In the genomic region with DNA sequence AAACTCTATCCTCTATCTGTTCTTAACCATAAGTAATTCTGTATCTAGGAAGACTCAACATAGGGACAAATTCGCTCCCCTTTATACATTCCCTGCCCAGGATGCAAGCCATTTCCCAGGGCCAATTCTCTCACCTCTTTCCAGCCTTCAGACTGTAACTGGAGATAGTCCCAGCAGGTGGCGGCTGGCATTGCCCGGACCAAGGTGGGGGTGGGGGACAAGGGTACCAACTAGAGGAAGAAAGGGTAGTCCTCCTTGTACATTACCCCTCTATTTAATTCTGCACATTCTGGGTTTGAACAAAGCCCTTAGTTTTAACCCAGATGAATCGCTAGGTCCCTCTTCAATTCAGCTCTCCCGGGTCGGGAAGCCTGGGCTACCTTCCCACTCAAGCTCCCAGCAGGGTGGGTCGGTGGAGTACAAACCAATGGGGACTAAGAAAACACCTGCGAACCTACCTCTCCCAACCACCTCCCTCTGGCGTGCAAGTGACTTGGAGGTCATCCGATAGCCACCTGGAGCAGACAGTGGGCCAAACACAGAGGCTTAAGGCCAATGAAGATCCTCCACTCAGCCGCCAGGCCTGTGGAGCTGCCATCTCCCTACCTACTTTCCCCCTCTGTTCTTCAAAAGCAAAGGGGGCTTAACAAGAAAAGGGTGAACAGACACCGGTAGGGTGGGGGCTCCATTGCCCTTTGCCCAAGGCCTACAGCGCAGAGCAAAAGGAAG, we compare ENCODE assay signal across 8 mouse cellular contexts. TPM values are rescaled to one million over a fixed set of nuclear protein-coding genes. Genes with fewer than 3 reads are reported as not detected.
DNase-seq lines count a peak whose midpoint lies in the region; ATAC-seq and TF ChIP-seq lines count a peak whose summit lies in the region.

No protein-coding gene starts in this region.

- no peak for ATAC-seq in hindbrain, embryonic 14.5 days (ENCODE audit: low FRiP score)
- no peak for ATAC-seq in lung, postnatal 0 days

- peak overlapping the region; percentile 93 for H3K4me2 ChIP-seq in hindbrain, embryonic 14.5 days (replicated peaks)
- peak overlapping the region; percentile 92 for H3K4me2 ChIP-seq in lung, postnatal 0 days (replicated peaks; ENCODE audit: low read depth, low read length)

- H3K36me3 ChIP-seq in hindbrain, embryonic 14.5 days (replicated peaks; ENCODE audit: control insufficient read depth, insufficient read depth): peaks cover 34% of the 10 kb centered on the region
- H3K36me3 ChIP-seq in lung, postnatal 0 days (ENCODE audit: insufficient read depth, low read length): peaks cover 6% of the 10 kb centered on the region; the same call in 1 of the 2 replicates

- TF ChIP-seq CTCF in lung, postnatal 0 days (IDR thresholded peaks at IDR 0.05): peak; percentile 37

- WGBS in hindbrain, embryonic 14.5 days: 19% methylated on average over 13 of the region's 13 CpGs
- 14% methylated on average over 13 of the region's 13 CpGs for WGBS in lung, postnatal 0 days

- no peak overlapping the region for H3K27ac ChIP-seq in hindbrain, embryonic 14.5 days
- H3K27ac ChIP-seq in lung, postnatal 0 days (ENCODE audit: low read length): peak overlapping the region; percentile 90

- H3K9me3 ChIP-seq in hindbrain, embryonic 14.5 days (ENCODE audit: control insufficient read depth, low read length): no peaks in the 10 kb centered on the region
- no peaks in the 10 kb centered on the region for H3K9me3 ChIP-seq in lung, postnatal 0 days (ENCODE audit: low read length)

- H3K4me3 ChIP-seq in hindbrain, embryonic 14.5 days (replicated peaks; ENCODE audit: low read length): peak overlapping the region; percentile 85
- peak overlapping the region; percentile 85 for H3K4me3 ChIP-seq in lung, postnatal 0 days (ENCODE audit: low read depth, low read length)

- peak overlapping the region; percentile 75 for H3K9ac ChIP-seq in hindbrain, embryonic 14.5 days
- peak overlapping the region; percentile 64 for H3K9ac ChIP-seq in lung, postnatal 0 days (replicated peaks; ENCODE audit: low read depth)

- peaks cover 19% of the 10 kb centered on the region for H3K4me1 ChIP-seq in hindbrain, embryonic 14.5 days (replicated peaks; ENCODE audit: control insufficient read depth, insufficient read depth, low read length)
- peaks cover 5% of the 10 kb centered on the region; the same call in 1 of the 2 replicates for H3K4me1 ChIP-seq in lung, postnatal 0 days (ENCODE audit: insufficient read depth, low read depth, low read length)

- DNase-seq in adrenal gland, adult 2 months: peak; percentile 42
- no peak for DNase-seq in adrenal gland, postnatal 4 days (ENCODE audit: low spot score in 2 of 2)
- DNase-seq in thymus, postnatal 4 days: peak; percentile 33
- no peak for DNase-seq in thymus, postnatal 25 days
- no peak for DNase-seq in hindbrain, embryonic 14.5 days (ENCODE audit: low spot score)
- DNase-seq in lung, postnatal 0 days (ENCODE audit: low spot score): peak; percentile 21
- no peak for DNase-seq in frontal cortex, postnatal 25 days (ENCODE audit: low spot score in 2 of 2)
- DNase-seq in layer of hippocampus, adult 9-10 months (ENCODE audit: low spot score): no peak

- H3K27me3 ChIP-seq in hindbrain, embryonic 14.5 days (ENCODE audit: control insufficient read depth, insufficient read depth, low read length): no peaks in the 10 kb centered on the region
- H3K27me3 ChIP-seq in lung, postnatal 0 days (replicated peaks; ENCODE audit: insufficient read depth, low read length): no peaks in the 10 kb centered on the region

- no peak for TF ChIP-seq EP300 in lung, postnatal 0 days (IDR thresholded peaks at IDR 0.05)

RNA-seq across cellular contexts. Expression of a gene that starts 1.4 kb away (rescaled TPM):
- 10 to 100 TPM; 26.3 to 29.5 TPM for total RNA-seq in adrenal gland, adult 2 months (2021)
- 27.9 and 32.0 TPM in 2 replicates for polyA plus RNA-seq in adrenal gland, adult 2 months (2012; rRNA removed)
- total RNA-seq in adrenal gland, postnatal 4 days (2021): 10 to 100 TPM; 76.5 to 81.4 TPM
- polyA plus RNA-seq in hindbrain, embryonic 14.5 days (2014; fragmentation: Nextera tagmentation; extraction: Ambion mirVana): 19.6 and 21.2 TPM in 2 replicates
- polyA plus RNA-seq in lung, postnatal 0 days (2015; fragmentation: Nextera tagmentation; extraction: Ambion mirVana): 9.9 and 10.1 TPM in 2 replicates

RNA-seq across cellular contexts. Expression of a gene that starts 28.6 kb away (rescaled TPM):
- 100 to 1,000 TPM; 312 to 335 TPM for total RNA-seq in adrenal gland, adult 2 months (2021)
- polyA plus RNA-seq in adrenal gland, adult 2 months (2012; rRNA removed): 105 and 114 TPM in 2 replicates
- 100 to 1,000 TPM; 243 to 263 TPM for total RNA-seq in adrenal gland, postnatal 4 days (2021)
- polyA plus RNA-seq in hindbrain, embryonic 14.5 days (2014; fragmentation: Nextera tagmentation; extraction: Ambion mirVana): 238 and 248 TPM in 2 replicates
- 170 and 185 TPM in 2 replicates for polyA plus RNA-seq in lung, postnatal 0 days (2015; fragmentation: Nextera tagmentation; extraction: Ambion mirVana)

RNA-seq across cellular contexts. Expression of a gene that starts 39.3 kb away (rescaled TPM):
- 10 to 100 TPM; 57.0 to 68.7 TPM for total RNA-seq in adrenal gland, adult 2 months (2021)
- polyA plus RNA-seq in adrenal gland, adult 2 months (2012; rRNA removed): 29.3 and 29.9 TPM in 2 replicates
- 10 to 100 TPM; 51.8 to 56.2 TPM for total RNA-seq in adrenal gland, postnatal 4 days (2021)
- polyA plus RNA-seq in hindbrain, embryonic 14.5 days (2014; fragmentation: Nextera tagmentation; extraction: Ambion mirVana): 25.0 and 28.4 TPM in 2 replicates
- polyA plus RNA-seq in lung, postnatal 0 days (2015; fragmentation: Nextera tagmentation; extraction: Ambion mirVana): 13.6 and 15.6 TPM in 2 replicates

RNA-seq across cellular contexts. Expression of a gene that starts 60.0 kb away (rescaled TPM):
- 10 to 100 TPM; 17.2 to 30.1 TPM for total RNA-seq in adrenal gland, adult 2 months (2021)
- 10.8 and 13.5 TPM in 2 replicates for polyA plus RNA-seq in adrenal gland, adult 2 months (2012; rRNA removed)
- 10 to 100 TPM; 35.8 to 37.6 TPM for total RNA-seq in adrenal gland, postnatal 4 days (2021)
- 7.4 and 8.9 TPM in 2 replicates for polyA plus RNA-seq in hindbrain, embryonic 14.5 days (2014; fragmentation: Nextera tagmentation; extraction: Ambion mirVana)
- polyA plus RNA-seq in lung, postnatal 0 days (2015; fragmentation: Nextera tagmentation; extraction: Ambion mirVana): 3.3 and 3.5 TPM in 2 replicates

Comparison
In these comparisons a context has a peak if more than half of its experiments do, and no peak if none do; other contexts are left out.
1. DNase-seq: peak in adrenal gland, adult 2 months (single experiment), thymus, postnatal 4 days (single experiment) and lung, postnatal 0 days (single experiment); none in adrenal gland, postnatal 4 days (0 of 2), thymus, postnatal 25 days (single experiment), hindbrain, embryonic 14.5 days (single experiment), frontal cortex, postnatal 25 days (0 of 2) and layer of hippocampus, adult 9-10 months (single experiment).